Mouse (Mus musculus): ENCODE results near the gene Gtf3c1.

Gene Gtf3c1

GRCm38 (mm10) chr7:125625829-125626228 is 81.8 kb downstream of the Gtf3c1 start:
- in situ Hi-C loops (cut with MboI; ENCODE audit: unreplicated experiment in 2 of 2), result loop anchor here in 1 of 2 experiments (5.0 kb wide), 1 partner anchor 34 kb away; no protein-coding TSS in a partner anchor

GRCm38 (mm10) chr7:125625219-125625618 is 82.4 kb downstream of the Gtf3c1 start:
- in situ Hi-C loops (cut with MboI; ENCODE audit: unreplicated experiment in 2 of 2), result loop anchor here in 1 of 2 experiments (5.0 kb wide), 1 partner anchor 33 kb away; no protein-coding TSS in a partner anchor

- in situ Hi-C loops (cut with MboI; ENCODE audit: unreplicated experiment in 2 of 2), result no loop called here
Observed at GRCm38 (mm10) chr7:125622741-125623685, 84.6 kb downstream of the Gtf3c1 start.

GRCm38 (mm10) chr7:125620077-125620476 is 87.5 kb downstream of the Gtf3c1 start:
- in situ Hi-C loops (cut with MboI; ENCODE audit: unreplicated experiment in 2 of 2), result no loop called here

GRCm38 (mm10) chr7:125618016-125618415 is 89.6 kb downstream of the Gtf3c1 start:
- in situ Hi-C loops (cut with MboI; ENCODE audit: unreplicated experiment in 2 of 2), result no loop called here

GRCm38 (mm10) chr7:125615453-125615852 is 92.1 kb downstream of the Gtf3c1 start:
- in situ Hi-C loops (cut with MboI; ENCODE audit: unreplicated experiment in 2 of 2), result no loop called here

GRCm38 (mm10) chr7:125613579-125613978 is 94.0 kb downstream of the Gtf3c1 start:
- in situ Hi-C loops (cut with MboI; ENCODE audit: unreplicated experiment in 2 of 2), result no loop called here

GRCm38 (mm10) chr7:125608183-125608688 is 99.3 kb downstream of the Gtf3c1 start:
- in situ Hi-C loops (cut with MboI; ENCODE audit: unreplicated experiment in 2 of 2), result no loop called here

- in situ Hi-C loops (cut with MboI; ENCODE audit: unreplicated experiment in 2 of 2), result no loop called here
Observed at GRCm38 (mm10) chr7:125607384-125608182, 100.0 kb downstream of the Gtf3c1 start.

GRCm38 (mm10) chr7:125606265-125607164 is 101.1 kb downstream of the Gtf3c1 start:
- in situ Hi-C loops (cut with MboI; ENCODE audit: unreplicated experiment in 2 of 2), result no loop called here

GRCm38 (mm10) chr7:125605725-125606139 is 101.8 kb downstream of the Gtf3c1 start:
- in situ Hi-C loops (cut with MboI; ENCODE audit: unreplicated experiment in 2 of 2), result no loop called here

- in situ Hi-C loops (cut with MboI; ENCODE audit: unreplicated experiment in 2 of 2), result no loop called here
Observed at GRCm38 (mm10) chr7:125604362-125605319, 102.9 kb downstream of the Gtf3c1 start.

GRCm38 (mm10) chr7:125603185-125603631 is 104.4 kb downstream of the Gtf3c1 start, which contains the start of gene Il21r:
Gene Il21r, plus strand, starts transcription at chr7:125603429.
- in situ Hi-C loops (cut with MboI; ENCODE audit: unreplicated experiment in 2 of 2), result no loop called here

GRCm38 (mm10) chr7:125601821-125602448 is 105.6 kb downstream of the Gtf3c1 start:
- in situ Hi-C loops (cut with MboI; ENCODE audit: unreplicated experiment in 2 of 2), result no loop called here

GRCm38 (mm10) chr7:125601280-125601670 is 106.3 kb downstream of the Gtf3c1 start:
- in situ Hi-C loops (cut with MboI; ENCODE audit: unreplicated experiment in 2 of 2), result no loop called here

GRCm38 (mm10) chr7:125600612-125601279 is 106.8 kb downstream of the Gtf3c1 start:
- in situ Hi-C loops (cut with MboI; ENCODE audit: unreplicated experiment in 2 of 2), result no loop called here

- in situ Hi-C loops (cut with MboI; ENCODE audit: unreplicated experiment in 2 of 2), result no loop called here
Observed at GRCm38 (mm10) chr7:125600136-125600535, 107.4 kb downstream of the Gtf3c1 start.

Measured in v-Abl transformed pro-B cells (cell line).